8 mouse cellular contexts compared by ENCODE assay signal in the genomic region with DNA sequence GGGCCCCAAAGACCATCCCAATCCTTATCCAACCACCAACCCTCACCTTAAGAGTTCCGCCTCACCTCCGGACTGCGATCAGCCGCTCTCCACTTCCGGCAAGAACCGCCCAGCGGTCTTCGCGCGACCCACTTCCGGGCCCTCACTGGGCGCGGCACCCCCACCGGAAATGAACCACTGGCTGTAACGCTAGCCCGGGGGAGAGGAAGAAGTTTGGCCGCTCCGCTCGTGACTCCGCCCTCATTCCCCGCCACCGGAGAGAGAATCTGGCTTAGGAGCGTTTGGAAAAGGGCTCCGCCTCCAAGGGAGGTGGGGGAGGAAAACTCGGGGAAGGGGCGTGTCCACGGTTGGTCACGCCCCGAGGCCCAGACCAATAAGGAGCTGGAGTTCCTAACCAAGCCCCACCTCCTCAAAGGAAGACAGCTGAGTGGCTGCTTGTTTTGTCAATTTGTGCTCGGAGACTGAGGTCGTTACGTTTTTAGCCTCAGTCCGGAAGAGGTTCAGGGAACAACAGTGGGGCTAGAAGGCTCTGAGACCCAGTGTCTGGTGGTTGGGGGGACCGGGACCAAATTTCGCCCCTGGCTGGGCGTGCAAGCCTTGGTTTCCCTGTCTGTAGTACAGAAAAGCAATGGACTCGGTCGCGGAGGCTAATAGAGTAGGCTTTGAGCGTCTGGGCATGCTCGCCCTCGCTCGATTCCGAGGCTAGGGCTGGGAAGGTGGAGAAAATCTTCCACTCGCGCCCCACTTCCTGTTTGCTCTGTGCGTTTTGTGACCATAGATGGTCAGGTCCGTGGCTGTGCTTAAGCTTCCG. TPM values are rescaled to one million over a fixed set of nuclear protein-coding genes. Genes with fewer than 3 reads are reported as not detected.
DNase-seq lines count a peak whose midpoint lies in the region; ATAC-seq lines count a peak whose summit lies in the region.

A gene (minus strand): TSS at position 289 of the 811 bp plus-strand sequence.

- peak within 1 kb of the TSS; percentile 100 for H3K27ac ChIP-seq in intestine, embryonic 14.5 days (ENCODE audit: low read depth)

- H3K4me2 ChIP-seq in intestine, embryonic 14.5 days (ENCODE audit: low read length) = peak within 1 kb of the TSS; percentile 97

- WGBS in intestine, embryonic 14.5 days = under 1% methylated on average over 49 of the region's 49 CpGs

- ATAC-seq in intestine, embryonic 14.5 days (replicated peaks; ENCODE audit: low FRiP score, low TSS enrichment, low read depth) = peak; percentile 97

- peak; percentile 93 to 94 for DNase-seq in adrenal gland, adult 18-20 months (ENCODE audit: low spot score in 2 of 2)
- peak; percentile 98 for DNase-seq in embryo, embryonic 11 days
- DNase-seq in gastrocnemius, postnatal 25 days = peak; percentile 99
- peak; percentile 99 for DNase-seq in intestine, embryonic 14.5 days (ENCODE audit: low spot score)
- DNase-seq in left cerebral cortex, postnatal 14 days (ENCODE audit: low spot score in 2 of 2) = peak; percentile 98 to 99
- DNase-seq in mesoderm, embryonic 11.5 days (ENCODE audit: low read depth, low spot score) = peak; percentile 100
- DNase-seq in right cerebral cortex, postnatal 36 days (ENCODE audit: low spot score in 2 of 2) = peak; percentile 97 to 98
- DNase-seq in yolk sac, embryonic 10.5 days (ENCODE audit: low spot score) = peak; percentile 99

- peak within 1 kb of the TSS; percentile 89 for H3K4me3 ChIP-seq in intestine, embryonic 14.5 days (ENCODE audit: low read depth, low read length)

- H3K36me3 ChIP-seq in intestine, embryonic 14.5 days (ENCODE audit: control insufficient read depth, insufficient read depth, low read length) = no peaks in the 10 kb centered on the region; the same call in 1 of the 2 replicates

- no peaks in the 10 kb centered on the region for H3K27me3 ChIP-seq in intestine, embryonic 14.5 days (replicated peaks; ENCODE audit: control insufficient read depth, insufficient read depth, low read length)

- intact Hi-C loops in left cerebral cortex, postnatal 14 days (cut with DNase I) = no loop called here

- peak within 1 kb of the TSS; percentile 81 for H3K9ac ChIP-seq in intestine, embryonic 14.5 days (ENCODE audit: low read length)

- H3K9me3 ChIP-seq in intestine, embryonic 14.5 days (ENCODE audit: control insufficient read depth, low read length) = no peaks in the 10 kb centered on the region

- H3K4me1 ChIP-seq in intestine, embryonic 14.5 days (replicated peaks; ENCODE audit: control insufficient read depth, insufficient read depth, low read length) = peaks cover 19% of the 10 kb centered on the region

RNA-seq across cellular contexts. Expression of the gene that starts here (rescaled TPM):
- 100 to 1,000 TPM; 142 to 155 TPM for total RNA-seq in adrenal gland, adult 18-20 months (2021)
- 10 to 100 TPM; 20.5 to 24.6 TPM for total RNA-seq in gastrocnemius, postnatal 25 days (2021)
- polyA plus RNA-seq in intestine, embryonic 14.5 days (2014; fragmentation: Nextera tagmentation; extraction: Ambion mirVana) = 77.9 and 82.8 TPM in 2 replicates
- 100 to 1,000 TPM; 233 to 251 TPM for total RNA-seq in left cerebral cortex, postnatal 14 days (2021)

Comparison
In these comparisons a context has a peak if more than half of its experiments do, and no peak if none do; other contexts are left out.
1. Peak in every context shown above with its lines: DNase-seq, ATAC-seq, H3K4me3 ChIP-seq and H3K27ac ChIP-seq.
2. RNA of the gene that starts here (total RNA-seq): 233 to 251 TPM in left cerebral cortex, postnatal 14 days and 142 to 155 TPM in adrenal gland, adult 18-20 months; 20.5 to 24.6 TPM in gastrocnemius, postnatal 25 days; every median in the first group is over 4 times any median in the second.